Mouse (Mus musculus) right cerebral cortex, adult 2 months (tissue): ENCODE results near the gene Gm38394.

Experiments
- DNase-seq, 2 experiments: peaks; one replicate each; pipeline ENCODE4 v3.0.0; 2021 to 2022; ENCODE audit warnings: low spot score in 2 of 2

Gene Gm38394

DNA sequence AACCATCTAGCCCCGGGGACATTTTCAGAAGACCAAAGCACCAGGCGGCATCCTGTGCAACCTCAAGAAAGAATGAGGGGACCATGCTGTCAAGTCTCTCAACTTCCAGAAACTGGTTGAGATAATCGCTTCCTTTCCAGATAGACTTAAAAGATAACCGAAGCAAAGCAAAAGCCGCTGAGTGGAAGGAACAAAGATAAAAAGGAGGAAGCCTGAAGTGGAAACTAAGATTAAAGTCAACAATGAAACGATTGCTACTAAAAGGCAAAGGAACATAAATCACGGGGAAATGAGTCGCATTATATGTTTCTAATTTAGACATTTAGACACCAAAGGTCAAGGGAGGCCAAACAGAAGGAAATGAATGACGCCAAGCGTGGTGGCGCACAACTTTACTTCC is 89.8 kb downstream of the Gm38394 start:
- DNase-seq, result no peak
